Mouse (Mus musculus) inflammation-experienced regulatory T-cells, adult 16 weeks (primary cell): Measurements from ENCODE around the gene Prg3. TPM values are rescaled to one million over a fixed set of nuclear protein-coding genes. Genes with fewer than 3 reads are reported as not detected.

Source experiments
- polyA plus RNA-seq: library from polyadenylated mRNA; unstranded; fragments of 100-300 nt; shearing (Covaris generic); gene quantifications from one replicate; pipeline ENCODE4 v1.2.1, GENCODE M21; 2017

The Prg3 gene
- 0.73 TPM for polyA plus RNA-seq

DNA sequence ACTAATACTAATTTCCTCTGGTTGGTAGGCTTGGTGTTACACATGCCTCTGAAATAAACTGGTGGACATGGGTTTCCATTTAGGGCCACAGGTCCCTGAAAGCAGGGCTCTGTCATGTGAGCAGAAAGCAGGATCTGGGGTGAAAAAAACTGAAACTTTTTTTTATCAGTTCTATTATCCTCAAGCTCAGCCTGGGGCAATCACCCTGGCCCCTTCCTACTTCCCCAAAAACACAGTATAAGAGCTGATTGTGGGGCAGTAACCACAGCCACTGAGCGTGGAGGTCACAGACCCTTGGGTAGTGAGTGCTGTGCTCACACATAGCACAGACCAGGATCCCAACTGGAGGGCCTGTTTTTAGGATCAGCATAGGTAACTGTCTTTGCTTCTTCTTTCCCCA, at the start of gene Prg3:
Gene Prg3, plus strand, starts transcription at position 286 of the 400 bp plus-strand sequence.

DNA sequence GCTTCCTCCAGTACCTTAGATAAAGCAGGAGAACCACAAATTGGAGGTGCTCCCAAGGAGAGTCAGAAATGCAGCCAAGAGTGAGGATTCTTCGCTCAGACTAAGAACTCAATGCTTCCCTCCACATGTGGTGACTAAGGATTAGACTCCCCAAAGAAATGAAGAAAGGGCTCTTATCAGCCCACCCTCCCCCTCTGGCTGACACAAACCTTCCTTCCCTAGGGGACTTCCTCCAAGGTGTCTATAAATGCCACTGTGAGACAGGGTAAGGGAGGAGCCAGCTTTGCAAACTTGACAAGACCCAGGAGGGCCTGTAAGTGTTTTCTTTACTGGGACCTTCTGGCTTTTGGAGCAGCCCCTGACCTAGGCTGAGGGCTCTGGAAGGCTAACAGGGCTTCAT, 7.8 kb upstream of the Prg3 start, which contains the start of gene Prg2:
Gene Prg2, plus strand, starts transcription at position 274 of the 400 bp plus-strand sequence.

DNA sequence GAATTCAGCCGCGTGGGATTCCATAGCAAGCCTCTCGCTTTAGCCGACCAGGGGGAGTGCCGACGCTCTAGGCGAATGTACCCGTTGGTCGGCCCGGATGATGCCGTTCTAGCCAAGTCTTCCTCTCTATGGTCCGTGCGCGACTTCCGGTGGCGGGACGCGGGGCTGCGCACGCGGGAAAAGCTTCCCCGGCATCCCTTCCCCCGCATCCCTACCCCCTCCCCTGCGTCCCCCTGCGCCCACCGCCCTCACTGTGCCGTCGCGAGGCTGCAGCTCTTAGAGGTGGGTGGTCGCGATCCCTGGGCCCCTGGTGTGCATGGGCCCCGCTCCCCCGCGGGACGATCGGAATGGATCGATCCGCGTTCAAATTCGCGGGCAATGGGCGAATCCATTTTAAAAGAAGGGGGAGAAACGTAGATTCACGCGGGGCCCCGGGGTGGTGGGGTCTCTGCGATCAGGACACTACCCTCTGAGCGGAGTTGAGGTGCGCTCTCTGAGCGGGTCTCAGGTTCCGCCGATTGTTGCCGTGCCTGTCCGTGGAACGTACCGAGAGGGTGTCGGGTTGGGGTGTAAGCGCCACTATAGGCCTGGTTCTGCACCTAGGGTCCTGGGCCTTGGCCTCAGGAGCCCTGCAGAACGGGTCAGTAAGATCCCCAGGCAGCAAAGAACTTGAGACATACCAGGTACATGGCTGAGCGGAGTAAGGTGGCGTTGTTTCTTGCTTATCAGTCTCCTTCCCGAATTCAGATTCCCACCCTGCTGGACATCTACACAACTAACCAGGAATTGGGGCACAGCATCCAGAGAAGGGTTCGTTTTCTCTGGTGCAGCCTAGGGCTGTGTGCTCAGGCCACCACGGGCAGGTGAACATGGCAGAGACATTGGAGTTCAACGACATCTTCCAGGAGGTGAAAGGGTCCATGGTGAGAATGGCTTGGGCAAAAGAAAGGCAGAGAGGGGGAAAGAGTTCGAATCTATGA, 49.3 kb downstream of the Prg3 start, which contains the start of the genes Ssrp1 and P2rx3:
Gene Ssrp1, plus strand, starts transcription at position 188 of the 980 bp plus-strand sequence.
Gene P2rx3, minus strand, starts transcription at position 416 of the 980 bp plus-strand sequence.

Other genes with a start within 250 kb of the Prg3 start
- not detected for gene Gm19426, start 244.6 kb upstream of the Prg3 start, polyA plus RNA-seq
- gene Serping1, start 212.8 kb upstream of the Prg3 start, polyA plus RNA-seq: not detected
- gene Ube2l6, start 189.4 kb upstream of the Prg3 start, polyA plus RNA-seq: 74.0 TPM
- gene Smtnl1, start 165.6 kb upstream of the Prg3 start, polyA plus RNA-seq: not detected
- gene Timm10, start 161.2 kb upstream of the Prg3 start, polyA plus RNA-seq: 33.3 TPM
- gene Slc43a1, start 149.4 kb upstream of the Prg3 start, polyA plus RNA-seq: 7.9 TPM
- gene Rtn4rl2, start 101.5 kb upstream of the Prg3 start, polyA plus RNA-seq: not detected
- 11.6 TPM for gene Slc43a3, start 51.6 kb upstream of the Prg3 start, polyA plus RNA-seq
- not detected for gene Prg2, start 7.8 kb upstream of the Prg3 start, polyA plus RNA-seq
- gene Ssrp1, start 49.0 kb downstream of the Prg3 start, polyA plus RNA-seq: 249 TPM
- 0.26 TPM for gene P2rx3, start 49.2 kb downstream of the Prg3 start, polyA plus RNA-seq
- gene Tnks1bp1, start 59.8 kb downstream of the Prg3 start, polyA plus RNA-seq: 16.6 TPM
- not detected for gene Aplnr, start 148.0 kb downstream of the Prg3 start, polyA plus RNA-seq
- 0.09 TPM for gene Lrrc55, start 209.0 kb downstream of the Prg3 start, polyA plus RNA-seq